Mouse (Mus musculus): ENCODE results near the gene Capn12. TPM values are rescaled to one million over a fixed set of nuclear protein-coding genes. Genes with fewer than 3 reads are reported as not detected.
A peak's percentile ranks its signal among the peaks of the same experiment; 100 is the strongest.
"Not testable (repeated sequence)": the region's sequence is repeated elsewhere in the genome, so short reads cannot be mapped to it uniquely, and the experiment has no call there.

Capn12 gene
- polyA plus RNA-seq, 1 experiment from 2014 or later = 0.15 TPM

GRCm38 (mm10) chr7:28879606-28880005 is 1.6 kb upstream of the Capn12 start:
- H3K4me1 ChIP-seq = 0 out of 2 replicates have a peak, but pooled peaks cover 3% of the 10 kb centered on the region
- H3K27me3 ChIP-seq (replicated peaks) = peaks cover 6% of the 10 kb centered on the region; the same call in 1 of the 2 replicates
- no peaks in the 10 kb centered on the region for H3K9me3 ChIP-seq
- no peak overlapping the region for H3K27ac ChIP-seq (replicated peaks)
- no peak overlapping the region for H3K4me3 ChIP-seq
- ATAC-seq (ENCODE audit: extremely low read depth, insufficient number of reproducible peaks, low FRiP score, low TSS enrichment) = no peak
- H3K4me2 ChIP-seq = no peak overlapping the region
- 66% methylated on average over 7 of the region's 7 CpGs for WGBS
- no peaks in the 10 kb centered on the region for H3K36me3 ChIP-seq
- H3K9ac ChIP-seq = no peak overlapping the region

DNA sequence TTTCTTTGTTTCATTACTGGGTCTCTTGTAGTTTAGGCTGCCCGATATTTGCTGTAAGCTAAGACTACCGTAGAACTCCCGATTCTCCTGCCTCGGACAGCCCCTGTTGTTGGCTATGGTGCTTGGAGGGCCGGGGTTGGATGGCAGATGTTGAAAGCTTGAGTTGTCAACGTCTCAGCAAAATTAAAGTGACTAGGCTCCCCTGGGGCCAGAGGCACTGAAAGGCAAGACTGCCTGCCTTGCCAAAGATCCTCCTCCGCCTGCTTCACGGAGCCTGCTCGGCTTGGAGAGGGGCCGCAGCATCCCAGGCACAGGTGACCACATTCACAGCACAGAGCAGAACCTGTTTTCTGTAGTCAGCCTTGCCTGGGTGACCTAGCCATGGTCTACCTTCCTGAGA is 668 bp upstream of the Capn12 start:
- no peak overlapping the region for H3K9ac ChIP-seq
- H3K4me3 ChIP-seq = no peak overlapping the region
- no peak for ATAC-seq (ENCODE audit: extremely low read depth, insufficient number of reproducible peaks, low FRiP score, low TSS enrichment)
- H3K9me3 ChIP-seq = no peaks in the 10 kb centered on the region
- H3K36me3 ChIP-seq = no peaks in the 10 kb centered on the region
- 67% methylated on average over 10 of the region's 10 CpGs for WGBS
- peaks cover 7% of the 10 kb centered on the region; the same call in 1 of the 2 replicates for H3K27me3 ChIP-seq (replicated peaks)
- H3K27ac ChIP-seq (replicated peaks) = no peak overlapping the region
- H3K4me1 ChIP-seq = 0 out of 2 replicates have a peak, but pooled peaks cover 3% of the 10 kb centered on the region
- no peak overlapping the region for H3K4me2 ChIP-seq

- peaks cover under 1% of the 10 kb centered on the region; the same call in 1 of the 2 replicates for H3K4me1 ChIP-seq
- no peaks in the 10 kb centered on the region for H3K36me3 ChIP-seq
- no peak overlapping the region for H3K4me3 ChIP-seq
- H3K27ac ChIP-seq (replicated peaks) = no peak overlapping the region
- no peak overlapping the region for H3K4me2 ChIP-seq
- H3K9ac ChIP-seq = no peak overlapping the region
- no peaks in the 10 kb centered on the region for H3K9me3 ChIP-seq
- 71% methylated on average over 11 of the region's 11 CpGs for whole genome bisulfite sequencing
- ATAC-seq (ENCODE audit: extremely low read depth, insufficient number of reproducible peaks, low FRiP score, low TSS enrichment) = no peak
- H3K27me3 ChIP-seq (replicated peaks) = peaks cover 32% of the 10 kb centered on the region
These were observed 1.8 kb downstream of the Capn12 start for GRCm38 (mm10) chr7:28883039-28883438.

GRCm38 (mm10) chr7:28883704-28884103 is 2.5 kb downstream of the Capn12 start:
- not testable (repeated sequence) for H3K9ac ChIP-seq; H3K9me3 ChIP-seq; H3K4me2 ChIP-seq; H3K4me3 ChIP-seq; H3K4me1 ChIP-seq; ATAC-seq (ENCODE audit: extremely low read depth, insufficient number of reproducible peaks, low FRiP score, low TSS enrichment); H3K36me3 ChIP-seq; H3K27ac ChIP-seq (replicated peaks)
- H3K27me3 ChIP-seq (replicated peaks) = peaks cover 39% of the 10 kb centered on the region
- 87% methylated on average over 4 of the region's 4 CpGs for WGBS

- no peak overlapping the region for H3K9ac ChIP-seq
- no peak for ATAC-seq (ENCODE audit: extremely low read depth, insufficient number of reproducible peaks, low FRiP score, low TSS enrichment)
- no peak overlapping the region for H3K27ac ChIP-seq (replicated peaks)
- H3K36me3 ChIP-seq = peaks cover 13% of the 10 kb centered on the region
- H3K27me3 ChIP-seq (replicated peaks) = peaks cover 52% of the 10 kb centered on the region
- no peaks in the 10 kb centered on the region for H3K9me3 ChIP-seq
- WGBS = 14% methylated on average over 14 of the region's 14 CpGs
- H3K4me1 ChIP-seq = peaks cover 21% of the 10 kb centered on the region
- H3K4me2 ChIP-seq = no peak overlapping the region
- no peak overlapping the region for H3K4me3 ChIP-seq
These were observed 5.3 kb downstream of the Capn12 start for GRCm38 (mm10) chr7:28886486-28886885.

DNA sequence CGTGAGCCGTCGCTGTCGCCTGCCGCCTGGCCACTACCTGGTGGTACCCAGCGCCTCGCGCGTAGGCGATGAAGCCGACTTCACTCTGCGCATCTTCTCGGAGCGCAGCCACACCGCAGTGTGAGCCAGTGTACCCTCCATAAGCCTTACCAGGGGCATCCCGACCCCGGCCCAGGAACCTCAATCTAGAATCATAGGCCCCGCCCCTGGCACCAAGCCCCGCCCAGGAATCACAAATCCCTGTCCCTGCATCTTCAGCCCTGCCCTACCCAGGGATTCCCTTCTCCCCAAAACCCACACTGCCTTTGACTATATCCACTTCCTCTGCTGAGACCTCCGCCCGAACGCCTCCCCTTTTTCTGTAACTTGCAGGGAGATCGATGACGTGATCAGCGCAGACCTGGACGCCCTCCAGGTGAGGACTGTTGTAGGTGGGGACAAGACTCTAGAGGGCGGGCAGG is 7.5 kb downstream of the Capn12 start:
- H3K27me3 ChIP-seq (replicated peaks) = peaks cover 50% of the 10 kb centered on the region

GRCm38 (mm10) chr7:28892601-28893000 is 11.4 kb downstream of the Capn12 start:
- Histone ChIP-seq H3K4me2 (no peak overlapping the region), H3K27me3 (replicated peaks) (peaks cover 28% of the 10 kb centered on the region), H3K4me3 (no peak overlapping the region), H3K9me3 (no peaks in the 10 kb centered on the region), H3K36me3 (peaks cover 73% of the 10 kb centered on the region), H3K4me1 (peaks cover 61% of the 10 kb centered on the region), H3K9ac (no peak overlapping the region), H3K27ac (replicated peaks) (no peak overlapping the region)
- ATAC-seq (ENCODE audit: extremely low read depth, insufficient number of reproducible peaks, low FRiP score, low TSS enrichment) = no peak
- WGBS = 93% methylated on average over 17 of the region's 17 CpGs

More for the DNA sequence above, 7.5 kb downstream of the Capn12 start:
- WGBS = 3% methylated on average over 27 of the region's 27 CpGs
- no peak for ATAC-seq (ENCODE audit: extremely low read depth, insufficient number of reproducible peaks, low FRiP score, low TSS enrichment)
- Histone ChIP-seq H3K9me3 (no peaks in the 10 kb centered on the region), H3K4me1 (peaks cover 23% of the 10 kb centered on the region), H3K9ac (peak overlapping the region; percentile 72), H3K36me3 (peaks cover 34% of the 10 kb centered on the region), H3K27ac (replicated peaks) (no peak overlapping the region), H3K4me3 (peak overlapping the region; percentile 44), H3K4me2 (peak overlapping the region; percentile 68)

DNA sequence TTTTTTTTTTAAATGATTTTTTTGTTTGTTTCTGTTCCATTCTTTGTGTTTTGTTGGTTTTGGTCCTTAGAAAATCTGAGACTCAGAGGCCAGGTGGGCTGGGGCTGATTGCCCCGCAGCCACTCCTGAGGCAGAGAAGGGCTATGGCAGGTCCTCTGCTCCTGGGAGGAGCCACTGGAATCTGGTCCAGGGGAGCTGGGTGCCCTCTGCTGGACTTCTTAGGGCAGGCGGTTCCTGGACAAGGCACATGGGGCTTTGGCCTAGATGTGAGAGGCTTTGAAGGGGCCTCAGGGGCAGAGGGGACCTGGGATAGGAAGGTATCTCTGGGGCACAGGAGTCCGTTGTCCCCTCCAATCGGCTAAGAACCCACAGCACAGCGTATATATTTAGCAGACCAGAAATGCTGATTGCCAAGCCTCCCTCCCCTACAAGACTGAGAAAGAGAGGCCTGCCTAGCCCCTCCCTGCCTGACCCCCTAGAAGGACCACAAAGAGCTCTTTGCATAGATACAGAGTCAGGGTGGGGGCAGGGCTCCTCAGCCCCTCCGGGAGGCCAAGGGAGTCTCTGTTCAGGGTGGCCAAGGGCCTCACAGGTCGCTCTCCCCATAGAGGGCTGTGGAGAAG is 12.5 kb downstream of the Capn12 start:
- no peak for ATAC-seq (ENCODE audit: extremely low read depth, insufficient number of reproducible peaks, low FRiP score, low TSS enrichment)
- Histone ChIP-seq H3K4me1 (peaks cover 53% of the 10 kb centered on the region), H3K36me3 (peaks cover 85% of the 10 kb centered on the region), H3K9ac (peak overlapping the region; percentile 79; the same call in 1 of the 2 replicates), H3K4me3 (no peak overlapping the region), H3K4me2 (no peak overlapping the region), H3K27ac (replicated peaks) (peak overlapping the region; percentile 92), H3K27me3 (replicated peaks) (peaks cover 16% of the 10 kb centered on the region), H3K9me3 (no peaks in the 10 kb centered on the region)
- WGBS = 25% methylated on average over 7 of the region's 7 CpGs

DNA sequence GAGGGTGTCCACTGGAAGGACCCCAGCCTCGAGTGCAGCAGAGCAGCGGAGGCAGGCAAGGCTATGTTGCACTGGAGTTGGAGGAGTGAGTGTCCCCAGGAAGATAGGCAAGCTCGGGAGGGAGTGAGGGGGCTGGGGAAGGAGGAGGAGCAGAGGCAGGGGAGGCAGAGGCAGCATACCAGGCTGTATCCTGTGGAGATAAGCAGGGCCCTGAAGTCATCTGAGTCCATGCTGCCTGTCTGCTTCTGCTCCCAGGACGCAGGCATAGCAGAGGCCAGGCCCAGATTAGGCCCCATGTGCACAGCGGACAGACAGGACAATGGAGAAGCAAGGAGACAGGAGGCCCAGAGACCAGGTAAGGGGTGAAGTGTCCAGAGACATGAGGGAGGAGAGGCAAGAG is 13.7 kb downstream of the Capn12 start:
- H3K4me3 ChIP-seq = peak overlapping the region; percentile 36
- H3K27me3 ChIP-seq (replicated peaks) = peaks cover 5% of the 10 kb centered on the region; the same call in 1 of the 2 replicates
- peak overlapping the region; percentile 58 for H3K4me2 ChIP-seq
- WGBS = 13% methylated on average over 5 of the region's 5 CpGs
- peak overlapping the region; percentile 92 for H3K27ac ChIP-seq (replicated peaks)
- ATAC-seq (ENCODE audit: extremely low read depth, insufficient number of reproducible peaks, low FRiP score, low TSS enrichment) = peak; percentile 32; the same call in 1 of the 2 replicates
- no peaks in the 10 kb centered on the region for H3K9me3 ChIP-seq
- peaks cover 41% of the 10 kb centered on the region for H3K4me1 ChIP-seq
- peak overlapping the region; percentile 79 for H3K9ac ChIP-seq
- H3K36me3 ChIP-seq = peaks cover 96% of the 10 kb centered on the region

DNA sequence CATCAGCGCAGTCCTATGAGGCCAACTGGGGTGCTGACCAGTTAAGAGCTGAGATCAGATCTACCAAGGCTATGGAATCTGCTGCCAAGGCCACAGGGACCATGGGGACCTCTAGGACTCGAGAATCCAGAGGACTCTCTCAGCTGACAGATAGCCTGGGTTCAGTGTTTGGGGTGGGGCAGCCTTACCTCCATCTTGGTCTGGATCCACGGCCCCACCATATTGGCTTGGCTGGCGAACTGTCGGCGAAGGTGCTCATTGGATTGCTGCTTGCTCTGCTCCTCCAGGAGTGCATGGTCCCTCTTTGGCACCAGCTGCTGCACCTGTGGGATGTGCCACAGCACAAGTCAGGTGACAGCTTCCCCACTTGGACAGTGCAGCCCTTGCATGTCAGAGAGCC is 16.4 kb downstream of the Capn12 start:
- 88% methylated on average over 6 of the region's 6 CpGs for WGBS
- ATAC-seq (ENCODE audit: extremely low read depth, insufficient number of reproducible peaks, low FRiP score, low TSS enrichment) = no peak
- Histone ChIP-seq H3K27ac (replicated peaks) (no peak overlapping the region), H3K4me1 (peaks cover 59% of the 10 kb centered on the region), H3K9me3 (no peaks in the 10 kb centered on the region), H3K27me3 (replicated peaks) (no peaks in the 10 kb centered on the region), H3K36me3 (peaks cover 99% of the 10 kb centered on the region), H3K4me3 (no peak overlapping the region), H3K4me2 (no peak overlapping the region), H3K9ac (no peak overlapping the region)

DNA sequence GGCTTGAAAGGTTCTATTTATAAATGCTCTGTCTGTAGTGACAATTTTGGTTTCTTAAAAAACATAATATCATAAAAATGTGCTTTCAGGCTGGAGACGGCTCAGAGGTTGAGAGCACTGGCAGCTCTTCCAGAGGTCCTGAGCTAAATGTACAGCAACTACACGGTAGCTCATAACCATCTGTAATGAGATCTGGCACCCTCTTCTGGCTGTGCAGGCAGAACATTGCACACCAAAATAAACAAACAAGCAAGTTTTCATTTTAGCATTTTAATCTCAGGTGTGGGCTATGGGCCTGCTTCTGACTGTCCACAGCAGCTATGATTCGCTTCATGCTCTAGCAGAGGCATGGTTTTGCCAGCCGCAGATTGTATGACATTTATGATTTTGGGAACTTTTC is 18.8 kb downstream of the Capn12 start:
- H3K9me3 ChIP-seq = no peaks in the 10 kb centered on the region
- H3K27me3 ChIP-seq (replicated peaks) = no peaks in the 10 kb centered on the region
- no peak overlapping the region for H3K4me2 ChIP-seq
- peaks cover 100% of the 10 kb centered on the region for H3K36me3 ChIP-seq
- H3K9ac ChIP-seq = no peak overlapping the region
- H3K4me3 ChIP-seq = no peak overlapping the region
- ATAC-seq (ENCODE audit: extremely low read depth, insufficient number of reproducible peaks, low FRiP score, low TSS enrichment) = no peak
- H3K4me1 ChIP-seq = peaks cover 64% of the 10 kb centered on the region
- WGBS = 80% methylated on average over 4 of the region's 4 CpGs
- H3K27ac ChIP-seq (replicated peaks) = no peak overlapping the region

Measured in heart, embryonic 13.5 days (tissue).